Mouse (Mus musculus): Measurements from ENCODE around the gene Eva1b. TPM values are rescaled to one million over a fixed set of nuclear protein-coding genes. Genes with fewer than 3 reads are reported as not detected.
A peak's percentile ranks its signal among the peaks of the same experiment; 100 is the strongest.
"Not testable (repeated sequence)": the region's sequence is repeated elsewhere in the genome, so short reads cannot be mapped to it uniquely, and the experiment has no call there.

Gene Eva1b
- polyA plus RNA-seq, 1 experiment from 2014 or later: 41.8 TPM

DNA sequence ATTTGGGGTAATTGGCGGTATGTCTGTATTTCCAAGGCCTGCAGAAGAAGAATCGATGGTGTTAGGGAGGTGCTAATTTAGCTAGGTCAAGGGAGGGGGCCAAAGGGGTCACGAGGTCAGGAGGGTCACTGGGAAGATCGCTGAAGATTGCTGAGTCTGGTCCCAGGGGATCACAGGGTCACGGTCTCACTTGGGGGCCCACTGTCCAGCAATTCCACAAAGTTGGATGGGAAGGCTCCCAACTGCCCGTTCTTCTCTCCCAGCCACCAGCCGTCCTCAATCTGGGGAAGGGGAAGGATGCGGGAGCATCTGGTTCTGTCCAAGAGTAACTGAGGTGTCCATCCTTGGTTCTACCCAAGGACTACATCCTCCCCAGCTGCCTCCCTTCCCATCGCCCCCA is 14.4 kb downstream of the Eva1b start:
- peaks cover 13% of the 10 kb centered on the region; the same call in 1 of the 2 replicates for H3K36me3 ChIP-seq
- 62% methylated on average over 9 of the region's 9 CpGs for WGBS
- H3K27ac ChIP-seq: peak overlapping the region; percentile 96; the same call in 1 of the 2 replicates
- peak; percentile 1; the same call in 1 of the 2 replicates for ATAC-seq
- H3K4me2 ChIP-seq (replicated peaks): peak overlapping the region; percentile 99
- no peaks in the 10 kb centered on the region for H3K9me3 ChIP-seq
- H3K4me1 ChIP-seq (replicated peaks): peaks cover 22% of the 10 kb centered on the region
- H3K4me3 ChIP-seq (replicated peaks): peak overlapping the region; percentile 65
- H3K9ac ChIP-seq: peak overlapping the region; percentile 85
- no peaks in the 10 kb centered on the region for H3K27me3 ChIP-seq (replicated peaks)

DNA sequence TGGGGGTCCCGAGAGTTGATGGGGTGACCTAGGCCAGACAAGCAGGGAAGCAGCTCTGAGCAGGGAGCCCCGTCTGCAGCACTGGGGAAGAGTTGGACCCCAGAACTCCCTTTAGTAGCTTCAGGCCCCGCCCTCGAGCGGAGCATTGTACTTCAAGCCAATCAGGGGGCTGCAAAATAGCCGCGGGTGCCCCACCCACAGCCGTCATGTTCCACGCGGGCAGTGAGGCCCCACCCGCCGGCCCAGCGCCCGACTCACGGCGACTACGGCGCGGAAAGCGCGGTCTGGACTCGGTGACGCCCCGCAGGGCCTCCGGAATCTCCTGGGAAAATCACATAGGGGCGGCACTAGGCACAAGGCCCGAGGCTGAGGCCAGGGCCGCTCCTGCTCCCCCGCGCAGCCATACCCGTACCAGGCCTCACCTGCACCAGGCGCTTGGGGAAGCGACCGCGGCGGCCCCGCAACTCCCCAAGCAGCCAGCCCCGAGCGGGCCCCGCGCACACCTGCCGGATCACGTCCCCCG is 15.1 kb downstream of the Eva1b start:
- Histone ChIP-seq H3K9me3 (no peaks in the 10 kb centered on the region), H3K4me3 (replicated peaks) (peak overlapping the region; percentile 65), H3K27me3 (replicated peaks) (no peaks in the 10 kb centered on the region), H3K36me3 (peaks cover 16% of the 10 kb centered on the region; the same call in 1 of the 2 replicates), H3K4me2 (replicated peaks) (peak overlapping the region; percentile 99), H3K4me1 (replicated peaks) (peaks cover 22% of the 10 kb centered on the region), H3K27ac (peak overlapping the region; percentile 96), H3K9ac (peak overlapping the region; percentile 85)
- whole genome bisulfite sequencing: under 1% methylated on average over 44 of the region's 44 CpGs
- ATAC-seq: peak; percentile 91

DNA sequence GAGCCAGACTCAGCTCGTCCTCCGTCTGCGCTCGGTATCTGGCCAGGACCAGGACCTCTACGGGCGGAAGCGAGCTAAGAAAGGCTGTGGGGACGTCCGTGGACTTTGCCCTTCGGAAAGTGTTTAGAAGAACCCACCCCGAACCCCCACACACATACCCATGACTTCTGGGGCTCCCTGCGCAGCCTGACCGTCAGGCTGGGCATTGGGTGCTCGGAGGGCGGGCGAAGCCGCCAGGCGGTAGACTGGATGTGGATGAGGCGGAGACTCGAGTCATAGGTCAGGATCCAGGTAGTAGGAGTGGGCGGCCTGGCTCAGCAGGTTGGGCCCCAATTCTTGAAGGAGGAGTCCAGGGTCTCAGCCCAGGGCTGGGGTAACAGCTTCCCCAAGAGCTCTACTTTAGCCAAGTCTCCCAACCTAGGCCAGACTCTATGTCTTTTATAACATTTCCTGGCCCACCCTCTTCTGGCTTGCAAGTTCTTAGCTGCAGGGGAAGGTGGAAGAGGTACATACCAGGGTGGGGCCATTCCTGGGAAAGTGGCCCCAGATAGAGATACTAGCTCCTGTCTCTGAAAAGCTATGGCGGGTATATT is 15.6 kb downstream of the Eva1b start, which contains the start of gene Sh3d21:
Gene Sh3d21, minus strand, starts transcription at position 425 of the 593 bp plus-strand sequence.
- Histone ChIP-seq H3K4me3 (replicated peaks) (peak within 1 kb of the TSS; percentile 65), H3K36me3 (peaks cover 16% of the 10 kb centered on the region; the same call in 1 of the 2 replicates), H3K9me3 (no peaks in the 10 kb centered on the region), H3K9ac (peak within 1 kb of the TSS; percentile 85), H3K27ac (peak within 1 kb of the TSS; percentile 96), H3K27me3 (replicated peaks) (no peaks in the 10 kb centered on the region), H3K4me1 (replicated peaks) (peaks cover 22% of the 10 kb centered on the region), H3K4me2 (replicated peaks) (peak within 1 kb of the TSS; percentile 99)
- peak; percentile 77 for ATAC-seq
- 6% methylated on average over 22 of the region's 22 CpGs for WGBS

DNA sequence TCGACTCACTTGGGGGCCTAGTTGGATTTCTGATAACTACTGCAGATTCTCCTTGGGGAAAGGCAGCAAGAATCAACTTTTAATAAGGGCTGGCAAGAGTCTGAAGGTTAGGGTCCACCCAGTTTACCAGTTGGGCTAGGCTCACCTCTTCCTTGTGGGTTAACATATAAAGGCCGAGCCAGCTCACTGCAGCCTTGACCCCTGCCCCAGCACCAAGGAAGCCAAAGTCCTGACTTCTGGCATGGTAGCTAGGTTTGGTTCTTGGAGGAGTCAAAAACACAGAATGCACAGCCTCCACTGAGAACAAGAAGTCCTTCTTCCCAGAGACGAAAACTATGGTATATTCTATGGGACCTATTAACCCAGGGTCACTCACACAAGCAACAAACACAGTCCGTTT is 16.1 kb downstream of the Eva1b start:
- H3K9ac ChIP-seq: no peak overlapping the region
- no peaks in the 10 kb centered on the region for H3K9me3 ChIP-seq
- no peaks in the 10 kb centered on the region for H3K27me3 ChIP-seq (replicated peaks)
- peaks cover 20% of the 10 kb centered on the region; the same call in 1 of the 2 replicates for H3K36me3 ChIP-seq
- H3K4me1 ChIP-seq (replicated peaks): peaks cover 18% of the 10 kb centered on the region
- ATAC-seq: peak; percentile 41
- peak overlapping the region; percentile 65; the same call in 1 of the 2 replicates for H3K4me3 ChIP-seq (replicated peaks)
- peak overlapping the region; percentile 96 for H3K27ac ChIP-seq
- peak overlapping the region; percentile 99 for H3K4me2 ChIP-seq (replicated peaks)
- WGBS: 47% methylated on average over 4 of the region's 4 CpGs

DNA sequence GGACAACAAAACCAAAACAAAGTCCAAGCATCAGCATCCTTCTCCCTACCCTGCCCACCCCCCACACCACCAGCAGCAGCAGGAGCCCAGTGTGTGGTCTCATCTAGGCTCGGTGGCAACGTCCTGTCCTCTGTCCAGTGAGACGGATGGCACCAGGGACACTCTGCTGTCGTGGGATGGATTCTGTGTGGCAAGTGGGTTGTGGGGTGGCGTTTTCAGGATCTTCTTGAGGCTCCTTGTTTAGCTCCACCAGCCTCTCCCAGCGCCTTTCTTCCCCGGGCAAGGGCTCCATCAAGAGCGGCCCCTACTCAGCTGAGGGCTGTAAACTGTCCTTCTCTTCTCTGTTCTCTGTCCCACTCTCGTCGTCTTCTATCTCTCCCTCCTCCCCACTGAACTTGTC is 17.5 kb downstream of the Eva1b start:
- not testable (repeated sequence) for H3K9ac ChIP-seq; H3K4me3 ChIP-seq (replicated peaks); H3K27me3 ChIP-seq (replicated peaks); H3K9me3 ChIP-seq; ATAC-seq; H3K4me2 ChIP-seq (replicated peaks); H3K27ac ChIP-seq
- Histone ChIP-seq H3K36me3 (peaks cover 26% of the 10 kb centered on the region), H3K4me1 (replicated peaks) (peaks cover 17% of the 10 kb centered on the region)
- WGBS: 65% methylated on average over 9 of the region's 10 CpGs

DNA sequence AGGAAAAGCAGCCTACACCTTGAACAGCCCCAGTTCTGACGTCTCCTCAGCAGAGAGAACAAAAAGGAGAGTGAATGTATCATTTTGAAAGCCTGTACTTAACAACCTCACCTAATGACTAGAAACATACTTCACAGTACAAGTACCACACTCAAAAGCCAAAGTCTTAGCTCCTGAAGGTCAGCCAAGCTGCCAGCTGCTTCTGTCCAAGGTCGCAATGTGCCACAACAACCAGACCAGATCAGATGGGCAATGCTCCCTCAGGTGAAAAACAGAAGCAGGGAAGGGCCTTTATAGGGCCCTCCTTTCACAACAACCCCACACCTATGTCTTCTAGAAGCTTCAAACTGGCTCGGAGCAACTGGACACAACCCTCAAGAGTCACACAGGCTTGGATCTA is 18.5 kb downstream of the Eva1b start:
- no peak overlapping the region for H3K9ac ChIP-seq
- no peak overlapping the region for H3K4me2 ChIP-seq (replicated peaks)
- peaks cover 34% of the 10 kb centered on the region for H3K36me3 ChIP-seq
- no peaks in the 10 kb centered on the region for H3K27me3 ChIP-seq (replicated peaks)
- H3K4me1 ChIP-seq (replicated peaks): peaks cover 17% of the 10 kb centered on the region
- H3K9me3 ChIP-seq: no peaks in the 10 kb centered on the region
- H3K4me3 ChIP-seq (replicated peaks): no peak overlapping the region
- no peak for ATAC-seq
- 76% methylated on average over 3 of the region's 3 CpGs for WGBS
- no peak overlapping the region for H3K27ac ChIP-seq

DNA sequence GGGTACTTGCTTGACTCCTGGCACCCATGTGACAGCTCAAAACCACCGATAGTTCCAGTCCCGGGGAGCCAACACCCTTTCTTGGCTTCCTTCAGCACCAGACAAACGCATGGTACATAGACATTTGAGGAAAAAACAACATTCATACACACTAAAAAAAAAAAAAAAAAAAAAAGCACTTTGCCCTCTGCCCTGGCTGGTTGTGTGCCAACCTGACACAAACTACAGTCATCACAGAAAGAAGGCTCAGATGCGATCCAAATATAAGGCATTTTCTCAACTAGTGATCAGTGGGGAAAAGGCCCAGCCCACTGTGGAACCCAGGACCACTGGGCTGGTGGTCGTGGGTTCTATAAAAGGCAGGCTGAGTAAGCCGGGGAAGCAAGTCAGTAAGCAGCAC is 21.3 kb downstream of the Eva1b start:
- no peak overlapping the region for H3K4me2 ChIP-seq (replicated peaks)
- H3K4me1 ChIP-seq (replicated peaks): no peaks in the 10 kb centered on the region
- H3K27me3 ChIP-seq (replicated peaks): no peaks in the 10 kb centered on the region
- no peak for ATAC-seq
- WGBS: 89% methylated on average over 6 of the region's 6 CpGs
- H3K9me3 ChIP-seq: no peaks in the 10 kb centered on the region
- no peak overlapping the region for H3K9ac ChIP-seq
- no peak overlapping the region for H3K27ac ChIP-seq
- no peak overlapping the region for H3K4me3 ChIP-seq (replicated peaks)
- H3K36me3 ChIP-seq: peaks cover 39% of the 10 kb centered on the region

DNA sequence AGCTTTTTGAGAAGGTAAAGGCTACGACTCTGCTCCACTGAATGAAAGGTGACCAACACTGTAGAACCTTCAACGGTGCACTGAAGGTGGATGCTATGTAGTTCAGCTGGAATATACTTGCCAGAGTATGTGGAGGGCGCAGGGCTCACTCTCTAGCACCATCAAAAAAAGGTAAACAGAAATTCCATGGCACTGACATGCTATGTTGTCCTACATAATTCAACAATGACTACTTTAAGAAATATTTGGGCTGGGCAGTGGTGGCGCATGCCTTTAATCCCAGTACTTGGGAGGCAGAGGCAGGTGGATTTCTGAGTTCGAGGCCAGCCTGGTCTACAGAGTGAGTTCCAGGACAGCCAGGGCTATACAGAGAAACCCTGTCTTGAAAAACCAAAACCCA is 23.2 kb downstream of the Eva1b start:
- H3K4me1 ChIP-seq (replicated peaks); H3K9me3 ChIP-seq; ATAC-seq; H3K4me3 ChIP-seq (replicated peaks); H3K4me2 ChIP-seq (replicated peaks); H3K27ac ChIP-seq; H3K27me3 ChIP-seq (replicated peaks); H3K9ac ChIP-seq: not testable (repeated sequence)
- WGBS: 95% methylated on average over 5 of the region's 5 CpGs
- H3K36me3 ChIP-seq: peaks cover 45% of the 10 kb centered on the region

DNA sequence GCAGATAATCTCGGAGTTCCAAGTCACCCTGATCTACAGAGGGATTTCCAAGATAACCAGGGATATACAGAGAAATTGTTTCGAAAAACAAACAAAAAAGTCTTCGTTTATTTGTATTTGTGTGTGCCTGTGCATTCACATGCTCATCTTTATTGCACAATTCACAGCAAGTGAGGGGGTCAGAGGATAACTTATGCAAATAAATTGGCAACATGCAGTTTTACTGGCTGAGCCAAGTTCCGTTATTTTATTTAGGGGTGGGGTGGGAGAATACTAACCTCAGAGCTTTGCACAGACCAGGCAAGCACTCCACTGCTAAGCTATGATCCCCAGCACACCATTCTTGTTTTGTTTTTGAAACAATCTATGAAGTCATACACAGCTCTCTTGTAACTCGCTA is 26.3 kb downstream of the Eva1b start:
- ATAC-seq: no peak
- peaks cover 46% of the 10 kb centered on the region for H3K36me3 ChIP-seq
- no peaks in the 10 kb centered on the region for H3K27me3 ChIP-seq (replicated peaks)
- no peak overlapping the region for H3K4me2 ChIP-seq (replicated peaks)
- WGBS: 84% methylated on average over 5 of the region's 5 CpGs
- H3K9ac ChIP-seq: no peak overlapping the region
- H3K4me3 ChIP-seq (replicated peaks): no peak overlapping the region
- H3K27ac ChIP-seq: no peak overlapping the region
- H3K9me3 ChIP-seq: no peaks in the 10 kb centered on the region
- no peaks in the 10 kb centered on the region for H3K4me1 ChIP-seq (replicated peaks)

DNA sequence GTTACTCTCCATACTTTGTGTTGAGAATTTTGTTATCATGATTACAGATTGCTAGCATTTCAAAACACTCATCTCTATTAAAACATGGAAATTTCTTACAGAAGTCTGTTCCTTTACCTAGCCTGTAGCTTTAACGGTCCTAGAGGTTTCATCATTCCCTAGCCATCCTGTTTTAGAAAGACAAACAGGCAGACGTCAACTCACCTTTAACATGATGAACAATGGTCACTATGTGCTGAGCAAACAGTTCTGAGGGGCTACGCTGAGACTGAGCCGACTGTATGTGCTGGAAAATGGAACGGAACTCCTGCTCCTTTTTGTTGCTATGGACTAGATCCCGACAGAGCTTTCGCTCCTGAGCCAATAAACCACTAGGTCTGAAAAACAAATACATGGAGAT is 28.4 kb downstream of the Eva1b start:
- H3K9ac ChIP-seq; H3K4me3 ChIP-seq (replicated peaks); H3K9me3 ChIP-seq; H3K27me3 ChIP-seq (replicated peaks); H3K4me1 ChIP-seq (replicated peaks); ATAC-seq; H3K4me2 ChIP-seq (replicated peaks); H3K27ac ChIP-seq: not testable (repeated sequence)
- 80% methylated on average over 7 of the region's 7 CpGs for WGBS
- H3K36me3 ChIP-seq: peaks cover 47% of the 10 kb centered on the region

DNA sequence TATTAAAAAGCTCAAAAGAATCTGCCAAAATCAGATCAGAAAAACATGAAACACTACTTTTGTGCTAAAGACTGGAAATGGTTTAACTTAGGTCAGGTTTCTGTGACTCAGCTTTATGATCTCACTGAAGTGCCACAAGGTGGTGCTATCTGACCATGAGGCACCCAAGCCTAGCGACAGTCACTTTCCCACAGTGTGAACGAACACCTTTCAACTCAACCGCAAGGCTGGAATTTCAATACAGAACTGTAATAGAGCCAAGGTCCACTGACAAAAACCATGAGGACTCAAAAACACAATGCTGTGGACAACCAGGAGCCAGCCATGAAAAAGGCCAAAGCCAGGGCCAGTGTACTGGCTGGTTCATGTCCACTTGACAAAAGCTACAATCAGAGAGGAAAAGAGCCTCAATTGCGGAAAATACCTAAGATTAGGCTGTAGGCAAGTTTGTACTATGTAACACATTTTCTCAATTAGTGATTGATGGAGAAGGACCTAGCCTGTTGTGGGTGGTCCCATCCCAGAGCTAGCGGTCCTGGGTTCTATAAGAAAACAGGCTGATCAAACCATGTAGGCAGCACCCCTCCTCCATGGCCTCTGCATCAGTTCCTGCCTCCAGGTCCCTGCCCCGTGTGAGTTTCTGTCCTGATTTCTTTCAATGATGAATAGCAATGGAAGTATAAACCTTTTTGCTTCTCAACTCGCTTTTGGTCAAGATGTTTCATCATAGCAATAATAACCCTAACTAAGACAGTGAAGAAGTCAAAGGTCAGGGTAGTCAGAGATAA is 33.8 kb downstream of the Eva1b start:
- peak; percentile 77 for ATAC-seq
- H3K9me3 ChIP-seq: no peaks in the 10 kb centered on the region
- WGBS: 54% methylated on average over 7 of the region's 7 CpGs
- H3K27ac ChIP-seq: no peak overlapping the region
- no peak overlapping the region for H3K4me2 ChIP-seq (replicated peaks)
- no peaks in the 10 kb centered on the region for H3K27me3 ChIP-seq (replicated peaks)
- H3K36me3 ChIP-seq: peaks cover 31% of the 10 kb centered on the region
- H3K9ac ChIP-seq: no peak overlapping the region
- H3K4me1 ChIP-seq (replicated peaks): 0 out of 2 replicates have a peak, but pooled peaks cover 4% of the 10 kb centered on the region
- H3K4me3 ChIP-seq (replicated peaks): no peak overlapping the region

DNA sequence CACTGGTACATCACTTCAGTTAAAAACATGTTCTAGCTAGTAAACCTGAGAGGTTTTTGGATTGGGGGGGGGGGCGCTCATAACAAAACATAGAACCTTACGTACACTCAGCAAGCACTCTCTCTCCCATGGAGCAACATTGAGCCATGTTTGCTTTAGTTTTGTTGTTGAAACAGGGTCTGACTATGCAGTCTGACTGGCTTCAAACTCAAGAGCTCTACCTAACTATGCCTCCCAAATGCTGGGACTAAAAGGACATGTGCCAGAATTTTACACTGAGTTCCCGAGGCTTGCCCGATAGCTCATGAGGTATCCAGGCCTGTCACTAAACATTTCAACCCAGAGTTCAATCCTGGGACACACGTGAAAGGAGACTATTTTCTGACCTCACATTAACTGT is 35.5 kb downstream of the Eva1b start:
- Histone ChIP-seq H3K9me3 (no peaks in the 10 kb centered on the region), H3K27ac (no peak overlapping the region), H3K27me3 (replicated peaks) (no peaks in the 10 kb centered on the region), H3K36me3 (peaks cover 18% of the 10 kb centered on the region), H3K4me2 (replicated peaks) (no peak overlapping the region), H3K4me1 (replicated peaks) (0 out of 2 replicates have a peak, but pooled peaks cover 4% of the 10 kb centered on the region), H3K4me3 (replicated peaks) (no peak overlapping the region), H3K9ac (no peak overlapping the region)
- 77% methylated on average over 5 of the region's 5 CpGs for WGBS
- ATAC-seq: no peak

Data from intestine, embryonic 15.5 days (tissue).